Mouse (Mus musculus) kidney, adult 2 months (tissue): ENCODE measurements around the gene Otub1.

ENCODE experiments used
- CTCF ChIP-seq: fragments of 200-500 bp; conservative IDR thresholded peaks from 2 replicates; pipeline ENCODE4 v1.5.1; 2011; ENCODE audit warnings: low read depth, mild to moderate bottlenecking, control low read depth, low read length, moderate library complexity, mixed read lengths; ENCODE audit not compliant: insufficient read depth, insufficient read length
- POLR2A ChIP-seq: fragments of 200-500 bp; IDR thresholded peaks from one replicate; pipeline ENCODE4 v1.6.1; 2011; ENCODE audit warnings: low read depth, low read length, control low read depth

GRCm38 (mm10) chr19:7217162-7217925, 11.2 kb upstream of the Otub1 start, which contains the start of gene Cox8a:
- TF ChIP-seq POLR2A (peak; percentile 89), CTCF (no peak)
